ENCODE assay signal across 8 mouse cellular contexts in genomic region chr2:106696372-106696771, GRCm38 (mm10). TPM values are rescaled to one million over a fixed set of nuclear protein-coding genes. Genes with fewer than 3 reads are reported as not detected.
DNase-seq lines count a peak whose midpoint lies in the region; ATAC-seq and TF ChIP-seq lines count a peak whose summit lies in the region.
"Had no signal": no experiment of that assay in that cellular context is flagged by ENCODE, and none has a peak within 500 bp of the region (broad histone marks: within the 10 kb centered on the region; RNA-seq: fewer than 3 reads in every experiment).

No protein-coding gene starts in this region.

- H3K27ac ChIP-seq in kidney, embryonic 16.5 days (ENCODE audit: low read length), result no peak overlapping the region
- H3K27ac ChIP-seq in forebrain, embryonic 10.5 days, result peak overlapping the region; percentile 48; the same call in 1 of the 2 replicates
- no peak overlapping the region; the same call in 1 of the 2 replicates for H3K27ac ChIP-seq in hindbrain, embryonic 15.5 days (replicated peaks)
- H3K27ac ChIP-seq in midbrain, postnatal 0 days (ENCODE audit: low read depth, low read length), result no peak overlapping the region

- H3K9ac ChIP-seq in kidney, embryonic 16.5 days (replicated peaks; ENCODE audit: low read length), result no peak overlapping the region
- H3K9ac ChIP-seq in hindbrain, embryonic 15.5 days, result peak overlapping the region; percentile 99
- no peak overlapping the region for H3K9ac ChIP-seq in midbrain, postnatal 0 days (replicated peaks; ENCODE audit: low read length, poor library complexity, severe bottlenecking)

- H3K4me2 ChIP-seq in kidney, embryonic 16.5 days (replicated peaks; ENCODE audit: low read depth, low read length), result peak overlapping the region; percentile 99; the same call in 1 of the 2 replicates
- H3K4me2 ChIP-seq in hindbrain, embryonic 15.5 days, result peak overlapping the region; percentile 94
- peak overlapping the region; percentile 95 for H3K4me2 ChIP-seq in midbrain, postnatal 0 days (ENCODE audit: low read depth, low read length, poor library complexity, severe bottlenecking)

- peaks cover 22% of the 10 kb centered on the region for H3K4me1 ChIP-seq in kidney, embryonic 16.5 days (ENCODE audit: insufficient read depth, low read length)
- H3K4me1 ChIP-seq in forebrain, embryonic 10.5 days, result peaks cover 67% of the 10 kb centered on the region
- H3K4me1 ChIP-seq in hindbrain, embryonic 15.5 days (replicated peaks), result peaks cover 44% of the 10 kb centered on the region
- no peaks in the 10 kb centered on the region for H3K4me1 ChIP-seq in midbrain, postnatal 0 days (ENCODE audit: insufficient read depth, low read length)

- TF ChIP-seq CTCF in midbrain, postnatal 0 days (IDR thresholded peaks at IDR 0.05), result no peak

- H3K36me3 ChIP-seq in kidney, embryonic 16.5 days (ENCODE audit: insufficient read depth, low read length), result no peaks in the 10 kb centered on the region
- H3K36me3 ChIP-seq in forebrain, embryonic 10.5 days (replicated peaks), result peaks cover 22% of the 10 kb centered on the region
- H3K36me3 ChIP-seq in hindbrain, embryonic 15.5 days, result 0 out of 2 replicates have a peak, but pooled peaks cover 5% of the 10 kb centered on the region
- no peaks in the 10 kb centered on the region for H3K36me3 ChIP-seq in midbrain, postnatal 0 days (ENCODE audit: insufficient read depth, low read length)

- H3K9me3 ChIP-seq in kidney, embryonic 16.5 days (ENCODE audit: low read length), result no peaks in the 10 kb centered on the region
- no peaks in the 10 kb centered on the region for H3K9me3 ChIP-seq in forebrain, embryonic 10.5 days
- no peaks in the 10 kb centered on the region for H3K9me3 ChIP-seq in hindbrain, embryonic 15.5 days
- no peaks in the 10 kb centered on the region for H3K9me3 ChIP-seq in midbrain, postnatal 0 days (ENCODE audit: low read length)

- DNase-seq in kidney, adult 11 months, result no peak
- no peak for DNase-seq in forebrain, embryonic 10.5 days (ENCODE audit: extremely low spot score, low spot score)
- no peak for DNase-seq in midbrain, postnatal 0 days (ENCODE audit: low spot score)
- DNase-seq in right cerebral cortex, postnatal 25 days, result no peak
- DNase-seq in adipocyte (ENCODE audit: low spot score), result no peak

- ATAC-seq in kidney, embryonic 16.5 days (ENCODE audit: low FRiP score, low TSS enrichment), result no peak
- ATAC-seq in hindbrain, embryonic 15.5 days (ENCODE audit: low FRiP score, low read depth), result no peak
- no peak for ATAC-seq in midbrain, postnatal 0 days (ENCODE audit: low FRiP score)

- no peak overlapping the region for H3K4me3 ChIP-seq in kidney, embryonic 16.5 days (ENCODE audit: low read length)
- H3K4me3 ChIP-seq in forebrain, embryonic 10.5 days, result peak overlapping the region; percentile 89
- H3K4me3 ChIP-seq in hindbrain, embryonic 15.5 days, result peak overlapping the region; percentile 88
- H3K4me3 ChIP-seq in midbrain, postnatal 0 days (ENCODE audit: low read depth, low read length), result peak overlapping the region; percentile 95; the same call in 1 of the 2 replicates

- H3K27me3 ChIP-seq in kidney, embryonic 16.5 days (ENCODE audit: insufficient read depth, low read length), result peaks cover 37% of the 10 kb centered on the region
- H3K27me3 ChIP-seq in forebrain, embryonic 10.5 days (ENCODE audit: poor library complexity, severe bottlenecking), result peaks cover 36% of the 10 kb centered on the region
- H3K27me3 ChIP-seq in hindbrain, embryonic 15.5 days, result no peaks in the 10 kb centered on the region
- no peaks in the 10 kb centered on the region for H3K27me3 ChIP-seq in midbrain, postnatal 0 days (ENCODE audit: insufficient read depth, low read length)

- 88% methylated on average over 8 of the region's 8 CpGs for WGBS in kidney, embryonic 16.5 days
- 72% methylated on average over 8 of the region's 8 CpGs for WGBS in forebrain, embryonic 10.5 days
- WGBS in hindbrain, embryonic 15.5 days, result 76% methylated on average over 8 of the region's 8 CpGs
- 63% methylated on average over 8 of the region's 8 CpGs for WGBS in midbrain, postnatal 0 days

RNA-seq across cellular contexts. Expression of gene Mpped2, which starts 3.3 kb away (rescaled TPM):
- 28.6 and 32.0 TPM in 2 replicates for polyA plus RNA-seq in kidney, embryonic 16.5 days (2015; fragmentation: Nextera tagmentation; extraction: Ambion mirVana)
- 41.6 and 48.8 TPM in 2 replicates for polyA plus RNA-seq in forebrain, embryonic 10.5 days (2016; fragmentation: Nextera tagmentation; extraction: Ambion mirVana)
- polyA plus RNA-seq in hindbrain, embryonic 15.5 days (2015; fragmentation: Nextera tagmentation; extraction: Ambion mirVana), result 130 and 149 TPM in 2 replicates
- total RNA-seq in midbrain, postnatal 0 days (2014; rRNA removed), result 42.6 and 43.2 TPM in 2 replicates
- polyA plus RNA-seq in midbrain, postnatal 0 days (2015; fragmentation: Nextera tagmentation; extraction: Ambion mirVana), result 79.4 and 84.6 TPM in 2 replicates
- total RNA-seq: megakaryocyte, adult 5-6 weeks had no signal
